Mouse (Mus musculus): ENCODE measurements around the gene Mier1.

DNA sequence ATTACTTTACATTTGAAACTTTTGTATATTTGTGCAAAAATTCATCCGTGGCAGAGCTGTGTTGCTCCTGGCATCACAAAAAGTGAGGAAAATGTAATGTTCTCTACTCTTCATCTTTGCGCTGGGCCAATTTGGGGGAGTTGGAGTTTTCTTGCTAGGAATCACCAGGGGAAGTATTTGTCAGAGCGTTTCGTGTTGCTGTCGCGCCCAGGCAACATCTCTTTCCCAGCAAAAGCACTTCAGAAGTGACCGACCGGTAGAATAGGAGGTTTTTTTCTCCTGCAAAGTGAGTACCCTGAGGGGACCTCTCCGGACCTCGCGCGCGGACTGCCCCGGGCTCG lies 4.7 kb downstream of the Mier1 start:
- TF ChIP-seq EP300 (IDR thresholded peaks at IDR 0.05; ENCODE audit: insufficient read depth, low read depth, low read length), result no peak
- no peak for TF ChIP-seq CTCF (IDR thresholded peaks at IDR 0.05)
